ENCODE assay signal across 21 mouse cellular contexts in the genomic region with DNA sequence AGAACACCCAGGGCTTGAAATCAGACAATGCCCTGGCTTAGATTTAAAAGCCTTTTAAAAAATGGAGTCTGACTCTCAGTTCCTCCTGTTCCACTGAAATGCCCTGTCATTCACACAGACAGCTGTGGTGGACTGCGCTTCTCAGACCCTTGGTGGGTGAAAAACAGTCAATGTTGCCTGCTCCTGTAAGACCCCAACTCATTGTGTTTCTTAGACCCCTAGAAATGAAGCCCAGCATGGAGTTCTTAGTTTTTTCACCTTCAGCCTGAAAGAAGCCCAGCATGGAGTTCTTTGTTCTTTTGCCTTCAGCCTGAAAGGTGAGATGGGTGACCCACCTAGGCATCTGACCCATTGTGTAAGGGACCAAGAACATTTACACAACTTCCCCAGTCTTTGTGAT. TPM values are rescaled to one million over a fixed set of nuclear protein-coding genes. Genes with fewer than 3 reads are reported as not detected.
"Had no signal": no experiment of that assay in that cellular context is flagged by ENCODE, and none has a peak within 500 bp of the region (broad histone marks: within the 10 kb centered on the region; RNA-seq: fewer than 3 reads in every experiment).

No protein-coding gene starts in this region.

RNA-seq across cellular contexts. Expression of a gene that starts 36.5 kb away (rescaled TPM):
- polyA plus RNA-seq: cortical plate, adult 2 months; embryonic facial prominence, embryonic 10.5 days; embryonic facial prominence, embryonic 11.5 days; embryonic facial prominence, embryonic 12.5 days; embryonic facial prominence, embryonic 13.5 days; embryonic facial prominence, embryonic 14.5 days; embryonic facial prominence, embryonic 15.5 days; erythroblast, embryonic 14.5 days; forebrain, embryonic 10.5 days; forebrain, embryonic 11.5 days; forebrain, embryonic 12.5 days; forebrain, embryonic 13.5 days; forebrain, embryonic 14.5 days; forebrain, embryonic 15.5 days; forebrain, embryonic 16.5 days; forebrain, postnatal 0 days; frontal cortex, adult 2 months; gonadal fat pad, adult 2 months; heart, adult 2 months; heart, embryonic 10.5 days; heart, embryonic 11.5 days had no signal
